Mouse (Mus musculus) stomach, embryonic 14.5 days (tissue): ENCODE results near the gene Nemf. TPM values are rescaled to one million over a fixed set of nuclear protein-coding genes. Genes with fewer than 3 reads are reported as not detected.
"Not testable (repeated sequence)": the region's sequence is repeated elsewhere in the genome, so short reads cannot be mapped to it uniquely, and the experiment has no call there.

Source experiments
- ATAC-seq: fragments of 200-750 bp; cut with Nextera tagmentation; 2 replicates; pipeline ENCODE4 v1.8.0; 2017; ENCODE audit warnings: low read depth, moderate TSS enrichment; ENCODE audit not compliant: insufficient number of reproducible peaks, insufficient read depth, low FRiP score
- H3K27ac ChIP-seq: fragments of 300-500 bp; sonication (generic); 2 replicates; pipeline ENCODE4 v1.5.1; 2014; ENCODE audit warnings: mild to moderate bottlenecking, low read length, moderate library complexity, mixed read lengths
- H3K27me3 ChIP-seq: fragments of 300-500 bp; sonication (generic); 2 replicates; pipeline ENCODE4 v1.6.1; 2014; ENCODE audit warnings: low read length, control low read depth, mixed read lengths; ENCODE audit not compliant: control insufficient read depth, insufficient read depth
- H3K36me3 ChIP-seq: fragments of 300-500 bp; sonication (generic); 2 replicates; pipeline ENCODE4 v1.6.1; 2014; ENCODE audit warnings: mild to moderate bottlenecking, control low read depth, low read length, moderate library complexity, mixed read lengths; ENCODE audit not compliant: control insufficient read depth, insufficient read depth
- H3K4me1 ChIP-seq: fragments of 300-500 bp; sonication (generic); 2 replicates; pipeline ENCODE4 v1.6.1; 2014; ENCODE audit warnings: low read length, control low read depth, mixed read lengths; ENCODE audit not compliant: control insufficient read depth, insufficient read depth
- H3K4me2 ChIP-seq: fragments of 300-500 bp; sonication (generic); replicated peaks from 2 replicates; pipeline ENCODE4 v1.6.1; 2014; ENCODE audit warnings: low read depth, low read length, control low read depth
- H3K4me3 ChIP-seq: fragments of 300-500 bp; sonication (generic); 2 replicates; pipeline ENCODE4 v1.5.1; 2014; ENCODE audit warnings: low read depth, low read length, control low read depth
- H3K9ac ChIP-seq: fragments of 300-500 bp; sonication (generic); replicated peaks from 2 replicates; pipeline ENCODE4 v1.6.1; 2014; ENCODE audit warnings: low read depth, mild to moderate bottlenecking, control low read depth, low read length, moderate library complexity, mixed read lengths
- H3K9me3 ChIP-seq: fragments of 300-500 bp; sonication (generic); 2 replicates; pipeline ENCODE4 v1.6.1; 2016; ENCODE audit warnings: low read depth, low read length, control low read depth; ENCODE audit not compliant: control insufficient read depth
- WGBS: fragments of 180-500 bp; shearing (Covaris S2); extraction: QIAGEN DNeasy Blood & Tissue Kit; methylation state at CpG from one replicate; pipeline ENCODE4 v1.1.7; 2014; 5-methylcytosine and 5-hydroxymethylcytosine counted together
- polyA plus RNA-seq: library from polyadenylated mRNA; unstranded; fragments of >200 nt; fragmentation: Nextera tagmentation; extraction: Ambion mirVana; gene quantifications from 2 replicates; pipeline ENCODE4 v1.2.1, GENCODE M21; 2014

Gene Nemf
- polyA plus RNA-seq, 1 experiment from 2014 or later: 114 TPM

- WGBS: 63% methylated on average over 7 of the region's 7 CpGs
- no peaks in the 10 kb centered on the region for H3K4me1 ChIP-seq
- no peak overlapping the region for H3K4me3 ChIP-seq
- no peaks in the 10 kb centered on the region for H3K27me3 ChIP-seq
- no peak overlapping the region for H3K4me2 ChIP-seq
- no peaks in the 10 kb centered on the region for H3K9me3 ChIP-seq
- no peak overlapping the region for H3K9ac ChIP-seq
- H3K27ac ChIP-seq: no peak overlapping the region
- ATAC-seq: no peak
- H3K36me3 ChIP-seq: no peaks in the 10 kb centered on the region
Measured at GRCm38 (mm10) chr12:69389273-69389938, 32.4 kb upstream of the Nemf start.

GRCm38 (mm10) chr12:69388321-69388869 is 31.4 kb upstream of the Nemf start:
- Histone ChIP-seq H3K27ac (no peak overlapping the region), H3K9me3 (no peaks in the 10 kb centered on the region), H3K4me3 (no peak overlapping the region), H3K36me3 (no peaks in the 10 kb centered on the region), H3K4me1 (no peaks in the 10 kb centered on the region), H3K27me3 (no peaks in the 10 kb centered on the region), H3K9ac (no peak overlapping the region), H3K4me2 (no peak overlapping the region)
- WGBS: 90% methylated on average over 10 of the region's 10 CpGs
- ATAC-seq: no peak

GRCm38 (mm10) chr12:69386281-69386732 is 29.3 kb upstream of the Nemf start:
- H3K4me2 ChIP-seq, ATAC-seq, H3K27me3 ChIP-seq, H3K4me1 ChIP-seq, H3K9ac ChIP-seq, H3K4me3 ChIP-seq, H3K36me3 ChIP-seq, H3K27ac ChIP-seq, H3K9me3 ChIP-seq: not testable (repeated sequence)
- WGBS: 87% methylated on average over 12 of the region's 12 CpGs

GRCm38 (mm10) chr12:69385542-69386280 is 28.7 kb upstream of the Nemf start:
- Histone ChIP-seq H3K4me3 (no peak overlapping the region), H3K4me1 (no peaks in the 10 kb centered on the region), H3K4me2 (no peak overlapping the region), H3K9me3 (no peaks in the 10 kb centered on the region), H3K36me3 (no peaks in the 10 kb centered on the region; the same call in 1 of the 2 replicates), H3K27me3 (no peaks in the 10 kb centered on the region), H3K27ac (no peak overlapping the region), H3K9ac (no peak overlapping the region)
- no peak for ATAC-seq
- 70% methylated on average over 6 of the region's 6 CpGs for WGBS

GRCm38 (mm10) chr12:69384606-69385005 is 27.6 kb upstream of the Nemf start:
- Histone ChIP-seq H3K27me3 (no peaks in the 10 kb centered on the region), H3K9me3 (no peaks in the 10 kb centered on the region), H3K36me3 (no peaks in the 10 kb centered on the region; the same call in 1 of the 2 replicates), H3K27ac (no peak overlapping the region), H3K4me1 (no peaks in the 10 kb centered on the region), H3K9ac (no peak overlapping the region), H3K4me2 (no peak overlapping the region), H3K4me3 (no peak overlapping the region)
- 84% methylated on average over 5 of the region's 5 CpGs for WGBS
- no peak for ATAC-seq

- no peaks in the 10 kb centered on the region for H3K4me1 ChIP-seq
- no peak overlapping the region for H3K9ac ChIP-seq
- 94% methylated on average over 1 of the region's 1 CpGs for WGBS
Measured at GRCm38 (mm10) chr12:69382880-69383279, 25.9 kb upstream of the Nemf start.

GRCm38 (mm10) chr12:69378558-69379454 is 21.8 kb upstream of the Nemf start:
- Histone ChIP-seq H3K27ac (no peak overlapping the region), H3K36me3 (peaks cover 2% of the 10 kb centered on the region), H3K4me3 (no peak overlapping the region), H3K4me1 (peaks cover 6% of the 10 kb centered on the region; the same call in 1 of the 2 replicates), H3K27me3 (no peaks in the 10 kb centered on the region), H3K9me3 (no peaks in the 10 kb centered on the region), H3K4me2 (no peak overlapping the region), H3K9ac (no peak overlapping the region)
- WGBS: 82% methylated on average over 11 of the region's 11 CpGs
- ATAC-seq: no peak

More at GRCm38 (mm10) chr12:69382880-69383279, 25.9 kb upstream of the Nemf start:
- ATAC-seq: no peak
- Histone ChIP-seq H3K36me3 (no peaks in the 10 kb centered on the region; the same call in 1 of the 2 replicates), H3K4me2 (no peak overlapping the region), H3K27ac (no peak overlapping the region), H3K27me3 (no peaks in the 10 kb centered on the region), H3K9me3 (no peaks in the 10 kb centered on the region), H3K4me3 (no peak overlapping the region)

GRCm38 (mm10) chr12:69377636-69378035 is 20.7 kb upstream of the Nemf start:
- 95% methylated on average over 6 of the region's 6 CpGs for WGBS
- H3K9me3 ChIP-seq, H3K27me3 ChIP-seq, H3K4me1 ChIP-seq, H3K4me2 ChIP-seq, H3K36me3 ChIP-seq, H3K27ac ChIP-seq, H3K9ac ChIP-seq, ATAC-seq, H3K4me3 ChIP-seq: not testable (repeated sequence)
